Mouse (Mus musculus) heart, embryonic 11.5 days (tissue): Measurements from ENCODE around the gene Pih1d1. TPM values are rescaled to one million over a fixed set of nuclear protein-coding genes. Genes with fewer than 3 reads are reported as not detected.

Experiments used
- ATAC-seq: fragments of 200-750 bp; cut with Nextera tagmentation; replicated peaks from 2 replicates; pipeline ENCODE4 v1.8.0; 2017; ENCODE audit warnings: moderate library complexity; ENCODE audit not compliant: insufficient number of reproducible peaks, low FRiP score, low TSS enrichment
- H3K27ac ChIP-seq: fragments of 300-500 bp; sonication (generic); 2 replicates; pipeline ENCODE4 v1.5.1; 2014; ENCODE audit warnings: mild to moderate bottlenecking, low read depth, low read length
- H3K27me3 ChIP-seq: fragments of 300-500 bp; sonication (generic); 2 replicates; pipeline ENCODE4 v1.6.1; 2014; ENCODE audit warnings: mild to moderate bottlenecking, low read length, mixed read lengths; ENCODE audit not compliant: control insufficient read depth, insufficient read depth
- H3K36me3 ChIP-seq: fragments of 300-500 bp; sonication (generic); 2 replicates; pipeline ENCODE4 v1.6.1; 2014; ENCODE audit warnings: mild to moderate bottlenecking, low read length, moderate library complexity, mixed read lengths; ENCODE audit not compliant: control insufficient read depth, insufficient read depth
- H3K4me1 ChIP-seq: fragments of 300-500 bp; sonication (generic); 2 replicates; pipeline ENCODE4 v1.6.1; 2014; ENCODE audit warnings: low read length; ENCODE audit not compliant: control insufficient read depth, insufficient read depth
- H3K4me2 ChIP-seq: fragments of 300-500 bp; sonication (generic); 2 replicates; pipeline ENCODE4 v1.6.1; 2014; ENCODE audit warnings: mild to moderate bottlenecking, moderate library complexity
- H3K4me3 ChIP-seq: fragments of 300-500 bp; sonication (generic); 2 replicates; pipeline ENCODE4 v1.5.1; 2014; ENCODE audit warnings: low read depth, low read length
- H3K9ac ChIP-seq: fragments of 300-500 bp; sonication (generic); 2 replicates; pipeline ENCODE4 v1.6.1; 2014; ENCODE audit warnings: mild to moderate bottlenecking, low read depth, low read length, moderate library complexity
- H3K9me3 ChIP-seq: fragments of 300-500 bp; sonication (generic); replicated peaks from 2 replicates; pipeline ENCODE4 v1.6.1; 2016; ENCODE audit warnings: low read length; ENCODE audit not compliant: control insufficient read depth
- WGBS: fragments of 180-500 bp; shearing (Covaris S2); extraction: QIAGEN DNeasy Blood & Tissue Kit; methylation state at CpG from one replicate; pipeline ENCODE4 v1.1.7; 2014; ENCODE audit not compliant: insufficient replicate concordance; 5-methylcytosine and 5-hydroxymethylcytosine counted together
- microRNA counts: library from miRNA; unstranded; fragments of <30 nt; microRNA quantifications from one replicate; lab custom pipeline; 2015
- microRNA-seq: library from miRNA; unstranded; fragments of <30 nt; microRNA quantifications from one replicate; pipeline ENCODE4, GENCODE M21; 2016; ENCODE audit warnings: borderline number of aligned reads
- polyA plus RNA-seq: library from polyadenylated mRNA; unstranded; fragments of >200 nt; fragmentation: Nextera tagmentation; extraction: Ambion mirVana; gene quantifications from 2 replicates; pipeline ENCODE4 v1.2.1, GENCODE M21; 2014

Gene Pih1d1
- polyA plus RNA-seq, 1 experiment from 2014 or later, result 99.6 TPM

DNA sequence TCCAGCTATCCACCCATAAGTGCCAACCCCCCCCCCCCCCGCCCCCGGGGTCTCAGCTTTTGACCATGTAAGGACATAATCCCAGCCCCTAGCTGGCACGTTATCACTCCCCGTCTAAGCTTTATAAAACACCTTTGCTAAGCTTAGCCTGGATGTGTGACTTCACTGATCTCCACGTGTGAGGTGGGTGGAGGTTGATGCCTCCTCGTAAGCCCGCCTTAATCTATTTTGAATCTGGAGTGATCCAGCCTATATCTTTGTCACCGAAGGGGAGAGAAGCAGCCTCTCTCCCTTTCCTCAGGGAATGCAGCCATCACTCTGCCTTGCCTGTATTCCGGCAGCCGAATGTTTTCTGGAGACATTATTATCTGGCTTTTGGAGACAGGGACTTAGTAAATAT, 48.6 kb downstream of the Pih1d1 start:
- Histone ChIP-seq H3K9me3 (no peaks in the 10 kb centered on the region), H3K27me3 (0 out of 2 replicates have a peak, but pooled peaks cover 4% of the 10 kb centered on the region), H3K4me1 (0 out of 2 replicates have a peak, but pooled peaks cover 6% of the 10 kb centered on the region), H3K4me3 (no peak overlapping the region), H3K9ac (no peak overlapping the region), H3K4me2 (no peak overlapping the region), H3K36me3 (no peaks in the 10 kb centered on the region), H3K27ac (0 out of 2 replicates have a peak overlapping the region, but pooled peaks have one; percentile 29)
- no peak for ATAC-seq
- WGBS, result 23% methylated on average over 10 of the region's 10 CpGs

DNA sequence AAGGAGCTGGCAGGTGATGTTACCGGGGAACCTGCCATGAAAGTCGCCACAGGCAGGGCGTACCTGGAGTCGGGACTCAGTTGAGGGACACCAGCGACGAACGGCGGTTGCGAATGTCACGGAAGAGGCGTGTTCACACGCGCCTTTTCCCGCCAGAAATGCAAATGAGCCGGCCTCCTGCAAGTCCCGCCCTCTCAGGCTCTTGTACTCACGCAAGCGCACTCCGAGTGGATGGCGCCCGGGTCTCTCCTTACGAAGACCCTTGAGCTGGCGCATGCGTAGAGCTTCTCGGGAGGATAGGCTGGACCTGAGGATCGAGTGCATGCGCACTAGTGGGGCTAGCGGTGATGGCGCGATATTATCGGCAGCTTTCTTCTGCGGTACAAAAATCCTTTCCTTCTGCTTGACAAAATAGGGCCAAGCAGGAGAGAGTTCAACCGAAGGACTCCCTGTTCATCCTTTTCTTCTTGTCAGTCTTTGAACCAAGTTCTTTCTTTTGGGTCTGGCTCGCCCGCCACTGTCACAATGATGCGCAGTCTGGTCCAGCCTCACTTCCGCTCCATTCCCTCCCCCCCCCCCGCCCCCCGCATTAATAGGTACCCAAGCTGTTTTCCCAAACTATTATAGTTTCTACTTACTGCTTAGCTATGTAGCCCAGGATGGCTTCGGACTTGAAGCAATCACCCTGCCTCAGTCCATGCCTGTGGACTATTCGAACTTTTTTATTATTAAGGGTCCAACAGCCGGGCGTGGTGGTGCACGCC, 50.5 kb downstream of the Pih1d1 start, which contains the start of gene Ccdc155:
Gene Ccdc155 (minus strand): TSS at position 513 of the 764 bp plus-strand sequence.
- 0 out of 2 replicates have a peak, but pooled peaks cover 6% of the 10 kb centered on the region for H3K4me1 ChIP-seq
- H3K9me3 ChIP-seq, result no peaks in the 10 kb centered on the region
- H3K36me3 ChIP-seq, result no peaks in the 10 kb centered on the region
- peak; percentile 86; the same call in 1 of the 2 replicates for ATAC-seq
- 0 out of 2 replicates have a peak, but pooled peaks cover 4% of the 10 kb centered on the region for H3K27me3 ChIP-seq
- WGBS, result 8% methylated on average over 44 of the region's 44 CpGs
- H3K4me2 ChIP-seq, result peak within 1 kb of the TSS; percentile 65
- 0 out of 2 replicates have a peak within 1 kb of the TSS, but pooled peaks have one; percentile 44 for H3K9ac ChIP-seq
- peak within 1 kb of the TSS; percentile 43 for H3K4me3 ChIP-seq
- no peak within 1 kb of the TSS for H3K27ac ChIP-seq

DNA sequence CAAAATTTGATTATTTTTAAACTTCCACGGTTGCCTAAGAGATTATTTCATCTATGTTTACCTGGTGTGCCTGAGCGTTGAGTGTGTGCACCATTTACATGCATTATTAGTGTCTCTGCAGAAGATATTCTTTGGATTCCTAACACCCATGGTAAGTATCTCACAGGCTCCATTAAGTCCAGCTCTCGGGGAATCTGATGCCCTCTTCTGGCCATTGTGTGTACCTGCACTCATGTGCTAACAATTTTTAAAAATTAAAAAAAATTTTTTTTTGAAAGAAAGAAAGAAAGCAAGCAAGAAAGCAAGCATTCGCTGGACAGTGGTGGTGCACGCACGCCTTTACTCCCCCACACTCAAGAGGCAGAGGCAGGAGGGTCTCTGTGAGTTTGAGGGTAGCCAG, 54.2 kb downstream of the Pih1d1 start:
- Histone ChIP-seq H3K36me3 (no peaks in the 10 kb centered on the region), H3K4me2 (no peak overlapping the region), H3K9me3 (no peaks in the 10 kb centered on the region), H3K27me3 (peaks cover 15% of the 10 kb centered on the region), H3K27ac (no peak overlapping the region), H3K9ac (no peak overlapping the region), H3K4me1 (peaks cover 9% of the 10 kb centered on the region), H3K4me3 (no peak overlapping the region)
- no peak for ATAC-seq
- WGBS, result 73% methylated on average over 6 of the region's 6 CpGs

MicroRNAs encoded within 50 kb of the gene (microRNA counts, 519-probe panel; counts per million panel counts)
- 32.2 counts per million for microRNA mmu-miR-150 (lab: Ali Mortazavi, UCI)

Small RNAs within 50 kb of the gene (microRNA-seq; reads per million reads assigned to microRNA genes)
- 16.1 reads per million, percentile 48 among the genes with 10 or more reads in this experiment for gene Mir150
- gene Mir5121, result 112 reads per million, percentile 65 among the genes with 10 or more reads in this experiment
- gene Mir7055, result not detected

Other genes starting within 250 kb of the Pih1d1 start
- gene Ap2a1, start 224.8 kb upstream of the Pih1d1 start, polyA plus RNA-seq, result 69.1 and 77.3 TPM in 2 replicates
- gene Tsks, start 211.1 kb upstream of the Pih1d1 start, polyA plus RNA-seq, result not detected in 2 replicates
- gene Cpt1c, start 179.5 kb upstream of the Pih1d1 start, polyA plus RNA-seq, result 10.0 and 10.5 TPM in 2 replicates
- 179 and 194 TPM in 2 replicates for gene Prmt1, start 167.7 kb upstream of the Pih1d1 start, polyA plus RNA-seq
- gene Irf3, start 156.7 kb upstream of the Pih1d1 start, polyA plus RNA-seq, result 57.3 and 61.4 TPM in 2 replicates
- gene Bcl2l12, start 155.6 kb upstream of the Pih1d1 start, polyA plus RNA-seq, result 41.0 and 43.2 TPM in 2 replicates
- gene Scaf1, start 137.9 kb upstream of the Pih1d1 start, polyA plus RNA-seq, result 37.9 and 42.5 TPM in 2 replicates
- 74.4 and 76.1 TPM in 2 replicates for gene Rras, start 136.3 kb upstream of the Pih1d1 start, polyA plus RNA-seq
- gene Prr12, start 101.4 kb upstream of the Pih1d1 start, polyA plus RNA-seq, result 7.9 and 12.1 TPM in 2 replicates
- gene Nosip, start 91.9 kb upstream of the Pih1d1 start, polyA plus RNA-seq, result 54.2 and 58.9 TPM in 2 replicates
- gene Prrg2, start 91.6 kb upstream of the Pih1d1 start, polyA plus RNA-seq, result 11.7 and 13.3 TPM in 2 replicates
- 339 and 341 TPM in 2 replicates for gene Rcn3, start 62.1 kb upstream of the Pih1d1 start, polyA plus RNA-seq
- gene Fcgrt, start 50.5 kb upstream of the Pih1d1 start, polyA plus RNA-seq, result 15.1 and 20.5 TPM in 2 replicates
- gene Rps11, start 29.9 kb upstream of the Pih1d1 start, polyA plus RNA-seq, result 1,168 and 1,305 TPM in 2 replicates
- 981 and 1,056 TPM in 2 replicates for gene Rpl13a, start 25.5 kb upstream of the Pih1d1 start, polyA plus RNA-seq
- gene Gm45713, start 18.1 kb upstream of the Pih1d1 start, polyA plus RNA-seq, result 0.21 TPM in 2 replicates
- gene Flt3l, start 17.9 kb upstream of the Pih1d1 start, polyA plus RNA-seq, result 1.6 and 2.5 TPM in 2 replicates
- gene Aldh16a1, start 281 bp downstream of the Pih1d1 start, polyA plus RNA-seq, result 28.7 and 28.9 TPM in 2 replicates
- 3.0 and 3.7 TPM in 2 replicates for gene Slc17a7, start 9.6 kb downstream of the Pih1d1 start, polyA plus RNA-seq
- gene Gfy, start 25.3 kb downstream of the Pih1d1 start, polyA plus RNA-seq, result not detected in 2 replicates
- gene Pth2, start 26.7 kb downstream of the Pih1d1 start, polyA plus RNA-seq, result 0.68 TPM in 1 of 2 replicates, not detected in the other
- 0.39 and 0.70 TPM in 2 replicates for gene Ccdc155, start 50.6 kb downstream of the Pih1d1 start, polyA plus RNA-seq
- gene Dkkl1, start 57.8 kb downstream of the Pih1d1 start, polyA plus RNA-seq, result 1.9 and 2.4 TPM in 2 replicates
- 129 and 131 TPM in 2 replicates for gene Tead2, start 61.5 kb downstream of the Pih1d1 start, polyA plus RNA-seq
- gene Cd37, start 84.8 kb downstream of the Pih1d1 start, polyA plus RNA-seq, result 2.1 and 2.2 TPM in 2 replicates
- gene Slc6a16, start 86.8 kb downstream of the Pih1d1 start, polyA plus RNA-seq, result 0.32 and 0.47 TPM in 2 replicates
- not detected in 2 replicates for gene Slc6a21, start 123.2 kb downstream of the Pih1d1 start, polyA plus RNA-seq
- gene Trpm4, start 179.5 kb downstream of the Pih1d1 start, polyA plus RNA-seq, result 7.0 and 9.8 TPM in 2 replicates
- gene Hrc, start 181.0 kb downstream of the Pih1d1 start, polyA plus RNA-seq, result 24.3 and 30.1 TPM in 2 replicates
- gene Ppfia3, start 212.7 kb downstream of the Pih1d1 start, polyA plus RNA-seq, result 2.0 and 3.7 TPM in 2 replicates
- 1.6 and 1.7 TPM in 2 replicates for gene Lin7b, start 216.3 kb downstream of the Pih1d1 start, polyA plus RNA-seq
- gene Snrnp70, start 241.4 kb downstream of the Pih1d1 start, polyA plus RNA-seq, result 51.6 and 72.0 TPM in 2 replicates